Mouse (Mus musculus): Measurements from ENCODE around the gene Gm47959.

GRCm38 (mm10) chr1:83016556-83016955 is 16.2 kb downstream of the Gm47959 start:
- TF ChIP-seq GATA1 (IDR thresholded peaks at IDR 0.05; ENCODE audit: borderline replicate concordance, low read length) (no peak), CTCF (IDR thresholded peaks at IDR 0.05; ENCODE audit: low read depth, low read length) (no peak), TAL1 (conservative IDR thresholded peaks at IDR 0.05; ENCODE audit: low read depth, low read length) (no peak), POLR2AphosphoS5 (IDR thresholded peaks at IDR 0.05; ENCODE audit: insufficient replicate concordance, low read depth, low read length) (no peak)

All from G1E (cell line).